Comparison of ENCODE assay signal across 14 mouse cellular contexts in the genomic region with DNA sequence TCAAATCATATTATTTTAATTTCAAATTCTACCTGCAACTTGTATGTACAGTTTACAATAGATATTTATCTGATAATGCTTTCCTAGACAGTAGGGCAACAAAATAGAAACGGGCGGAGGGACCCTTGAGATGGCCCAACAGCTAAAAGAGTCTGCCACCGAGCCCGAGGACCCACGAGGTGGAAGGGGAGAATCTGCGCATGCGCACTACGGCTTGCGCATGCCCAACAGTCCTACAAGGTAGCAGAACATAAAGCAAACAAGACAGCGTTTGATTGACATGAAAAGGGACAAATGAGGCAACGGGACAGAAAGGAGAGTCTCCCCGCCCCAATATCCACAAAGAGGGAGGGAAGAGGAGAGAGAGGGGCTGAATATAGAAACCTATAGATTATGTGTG.
"Had no signal": no experiment of that assay in that cellular context is flagged by ENCODE, and none has a peak within 500 bp of the region (broad histone marks: within the 10 kb centered on the region; RNA-seq: fewer than 3 reads in every experiment).

No protein-coding gene starts in this region.

- H3K9me3 ChIP-seq: limb, embryonic 12.5 days; midbrain, embryonic 12.5 days; stomach, embryonic 15.5 days had no signal

- H3K4me1 ChIP-seq: stomach, embryonic 15.5 days had no signal

- DNase-seq: kidney, postnatal 10 days; kidney, postnatal 4 days; liver; lung, adult 18-20 months; right cerebral cortex, postnatal 14 days; thymus, adult 18-20 months; thymus, postnatal 14 days had no signal

- ATAC-seq: midbrain, embryonic 16.5 days had no signal

- H3K4me3 ChIP-seq: layer of hippocampus, adult 2 months; left cerebral cortex, adult 2 months; limb, embryonic 12.5 days; midbrain, embryonic 12.5 days; stomach, embryonic 15.5 days had no signal

- H3K9ac ChIP-seq: limb, embryonic 12.5 days; liver, embryonic 14.5 days; midbrain, embryonic 12.5 days; stomach, embryonic 15.5 days had no signal

- H3K4me2 ChIP-seq: limb, embryonic 12.5 days; midbrain, embryonic 12.5 days; stomach, embryonic 15.5 days had no signal

- H3K36me3 ChIP-seq: limb, embryonic 12.5 days; midbrain, embryonic 12.5 days; stomach, embryonic 15.5 days had no signal

- H3K27ac ChIP-seq: layer of hippocampus, adult 2 months; left cerebral cortex, adult 2 months; limb, embryonic 12.5 days; liver, embryonic 14.5 days; midbrain, embryonic 12.5 days; stomach, embryonic 15.5 days had no signal

- H3K27me3 ChIP-seq: midbrain, embryonic 12.5 days had no signal
